Mouse (Mus musculus): ENCODE data around the gene C3ar1. TPM values are rescaled to one million over a fixed set of nuclear protein-coding genes. Genes with fewer than 3 reads are reported as not detected.

Gene C3ar1
- total and polyA plus RNA-seq, 3 experiments: 1.9 to 3.7 (median 2.5) TPM

- WGBS: 56% methylated on average over 11 of the region's 11 CpGs
- no peaks in the 10 kb centered on the region for H3K4me1 ChIP-seq (ENCODE audit: control insufficient read depth, insufficient read depth, low read length)
- intact Hi-C loops (cut with DNase I): loop anchor here (5.0 kb wide), 1 partner anchor 128 kb away; no protein-coding TSS in a partner anchor
- H3K27ac ChIP-seq: no peak overlapping the region
- TF ChIP-seq CTCF (IDR thresholded peaks at IDR 0.05) (no peak), EP300 (IDR thresholded peaks at IDR 0.05; ENCODE audit: insufficient read depth, low read depth, low read length) (no peak), POLR2A (IDR thresholded peaks at IDR 0.05; ENCODE audit: insufficient read depth, low read depth, low read length) (no peak)
- no peaks in the 10 kb centered on the region for H3K27me3 ChIP-seq (ENCODE audit: control insufficient read depth, insufficient read depth, low read length)
- no peaks in the 10 kb centered on the region for H3K36me3 ChIP-seq (ENCODE audit: control insufficient read depth, insufficient read depth, low read length)
- no peak overlapping the region for H3K9ac ChIP-seq (ENCODE audit: low read depth, low read length)
- H3K79me2 ChIP-seq (replicated peaks; ENCODE audit: control insufficient read depth, insufficient read depth, low read length): no peaks in the 10 kb centered on the region
- H3K4me3 ChIP-seq: no peak overlapping the region
- no peak for DNase-seq
These were observed 13.9 kb upstream of the C3ar1 start for GRCm38 (mm10) chr6:122869846-122870245.

GRCm38 (mm10) chr6:122867914-122868313 is 12.0 kb upstream of the C3ar1 start:
- TF ChIP-seq CTCF (IDR thresholded peaks at IDR 0.05) (peak; percentile 66), EP300 (IDR thresholded peaks at IDR 0.05; ENCODE audit: insufficient read depth, low read depth, low read length) (no peak)
- no peak overlapping the region for H3K9ac ChIP-seq (ENCODE audit: low read depth, low read length)
- intact Hi-C loops (cut with DNase I): no loop called here
- no peaks in the 10 kb centered on the region for H3K4me1 ChIP-seq (ENCODE audit: control insufficient read depth, insufficient read depth, low read length)
- DNase-seq: no peak
- no peaks in the 10 kb centered on the region for H3K27me3 ChIP-seq (ENCODE audit: control insufficient read depth, insufficient read depth, low read length)
- no peaks in the 10 kb centered on the region for H3K36me3 ChIP-seq (ENCODE audit: control insufficient read depth, insufficient read depth, low read length)
- no peak overlapping the region for H3K27ac ChIP-seq
- H3K4me3 ChIP-seq: no peak overlapping the region
- no peaks in the 10 kb centered on the region for H3K79me2 ChIP-seq (replicated peaks; ENCODE audit: control insufficient read depth, insufficient read depth, low read length)
- WGBS: 58% methylated on average over 4 of the region's 4 CpGs

- Histone ChIP-seq H3K4me1 (ENCODE audit: control insufficient read depth, insufficient read depth, low read length) (no peaks in the 10 kb centered on the region), H3K27ac (no peak overlapping the region), H3K27me3 (ENCODE audit: control insufficient read depth, insufficient read depth, low read length) (no peaks in the 10 kb centered on the region), H3K4me3 (no peak overlapping the region), H3K79me2 (replicated peaks; ENCODE audit: control insufficient read depth, insufficient read depth, low read length) (no peaks in the 10 kb centered on the region), H3K9ac (ENCODE audit: low read depth, low read length) (no peak overlapping the region), H3K36me3 (ENCODE audit: control insufficient read depth, insufficient read depth, low read length) (no peaks in the 10 kb centered on the region)
- TF ChIP-seq POLR2A (IDR thresholded peaks at IDR 0.05; ENCODE audit: insufficient read depth, low read depth, low read length) (no peak), EP300 (IDR thresholded peaks at IDR 0.05; ENCODE audit: insufficient read depth, low read depth, low read length) (no peak), CTCF (IDR thresholded peaks at IDR 0.05) (no peak)
- WGBS: 89% methylated on average over 1 of the region's 1 CpGs
- no peak for DNase-seq
- intact Hi-C loops (cut with DNase I): no loop called here
These were observed 6.9 kb upstream of the C3ar1 start for GRCm38 (mm10) chr6:122862871-122863270.

- DNase-seq: no peak
- no peak overlapping the region for H3K4me3 ChIP-seq
- WGBS: 72% methylated on average over 6 of the region's 6 CpGs
- H3K79me2 ChIP-seq (replicated peaks; ENCODE audit: control insufficient read depth, insufficient read depth, low read length): no peaks in the 10 kb centered on the region
- no peaks in the 10 kb centered on the region for H3K4me1 ChIP-seq (ENCODE audit: control insufficient read depth, insufficient read depth, low read length)
- H3K27me3 ChIP-seq (ENCODE audit: control insufficient read depth, insufficient read depth, low read length): no peaks in the 10 kb centered on the region
- no peak overlapping the region for H3K27ac ChIP-seq
- H3K36me3 ChIP-seq (ENCODE audit: control insufficient read depth, insufficient read depth, low read length): no peaks in the 10 kb centered on the region
- TF ChIP-seq POLR2A (IDR thresholded peaks at IDR 0.05; ENCODE audit: insufficient read depth, low read depth, low read length) (no peak), CTCF (IDR thresholded peaks at IDR 0.05) (peak; percentile 35), EP300 (IDR thresholded peaks at IDR 0.05; ENCODE audit: insufficient read depth, low read depth, low read length) (no peak)
- no peak overlapping the region for H3K9ac ChIP-seq (ENCODE audit: low read depth, low read length)
- intact Hi-C loops (cut with DNase I): no loop called here
These were observed 6.5 kb upstream of the C3ar1 start for GRCm38 (mm10) chr6:122862434-122862833.

- intact Hi-C loops (cut with DNase I): no loop called here
- Histone ChIP-seq H3K9ac (ENCODE audit: low read depth, low read length) (no peak overlapping the region), H3K27me3 (ENCODE audit: control insufficient read depth, insufficient read depth, low read length) (no peaks in the 10 kb centered on the region), H3K27ac (no peak overlapping the region; the same call in 1 of the 2 replicates), H3K4me3 (no peak overlapping the region), H3K36me3 (ENCODE audit: control insufficient read depth, insufficient read depth, low read length) (no peaks in the 10 kb centered on the region), H3K79me2 (replicated peaks; ENCODE audit: control insufficient read depth, insufficient read depth, low read length) (no peaks in the 10 kb centered on the region), H3K4me1 (ENCODE audit: control insufficient read depth, insufficient read depth, low read length) (no peaks in the 10 kb centered on the region)
- TF ChIP-seq CTCF (IDR thresholded peaks at IDR 0.05) (no peak), POLR2A (IDR thresholded peaks at IDR 0.05; ENCODE audit: insufficient read depth, low read depth, low read length) (no peak), EP300 (IDR thresholded peaks at IDR 0.05; ENCODE audit: insufficient read depth, low read depth, low read length) (no peak)
- peak in 1 of 2 experiments; percentile 44 for DNase-seq
- WGBS: 75% methylated on average over 12 of the region's 12 CpGs
These were observed 1.4 kb downstream of the C3ar1 start for GRCm38 (mm10) chr6:122854552-122854951.

GRCm38 (mm10) chr6:122852696-122853095 is 3.3 kb downstream of the C3ar1 start:
- TF ChIP-seq CTCF (IDR thresholded peaks at IDR 0.05): no peak
- no peak for TF ChIP-seq EP300 (IDR thresholded peaks at IDR 0.05; ENCODE audit: insufficient read depth, low read depth, low read length)
- TF ChIP-seq POLR2A (IDR thresholded peaks at IDR 0.05; ENCODE audit: insufficient read depth, low read depth, low read length): no peak

More at GRCm38 (mm10) chr6:122852696-122853095, 3.3 kb downstream of the C3ar1 start:
- Histone ChIP-seq H3K79me2 (replicated peaks; ENCODE audit: control insufficient read depth, insufficient read depth, low read length) (no peaks in the 10 kb centered on the region), H3K27me3 (ENCODE audit: control insufficient read depth, insufficient read depth, low read length) (no peaks in the 10 kb centered on the region), H3K9ac (ENCODE audit: low read depth, low read length) (no peak overlapping the region), H3K4me1 (ENCODE audit: control insufficient read depth, insufficient read depth, low read length) (no peaks in the 10 kb centered on the region), H3K36me3 (ENCODE audit: control insufficient read depth, insufficient read depth, low read length) (no peaks in the 10 kb centered on the region), H3K27ac (no peak overlapping the region), H3K4me3 (no peak overlapping the region)
- intact Hi-C loops (cut with DNase I): no loop called here
- 43% methylated on average over 2 of the region's 2 CpGs for WGBS
- DNase-seq: peak in 1 of 2 experiments; percentile 26

Data from heart, adult 2 months (tissue).